In genomic region chr2:133020173-133020837, GRCm38 (mm10) we compare ENCODE assay signal across 7 mouse cellular contexts.
DNase-seq lines count a peak whose midpoint lies in the region; ATAC-seq and TF ChIP-seq lines count a peak whose summit lies in the region.

No protein-coding gene starts in this region.

- WGBS in hindbrain, postnatal 0 days: 24% methylated on average over 11 of the region's 11 CpGs
- WGBS in midbrain, embryonic 11.5 days: 25% methylated on average over 11 of the region's 11 CpGs

- ATAC-seq in hindbrain, postnatal 0 days: peak; percentile 78; the same call in 1 of the 2 replicates
- peak; percentile 90 for ATAC-seq in midbrain, embryonic 11.5 days (ENCODE audit: low FRiP score)

- intact Hi-C loops in left cerebral cortex, postnatal 10 days (cut with DNase I): no loop called here

- no peak overlapping the region for H3K4me2 ChIP-seq in hindbrain, postnatal 0 days (ENCODE audit: low read depth, low read length)
- H3K4me2 ChIP-seq in midbrain, embryonic 11.5 days: 0 out of 2 replicates have a peak overlapping the region, but pooled peaks have one; percentile 11

- no peak overlapping the region for H3K4me3 ChIP-seq in hindbrain, postnatal 0 days (ENCODE audit: low read length)
- H3K4me3 ChIP-seq in midbrain, embryonic 11.5 days (ENCODE audit: low read depth, low read length): no peak overlapping the region

- peak; percentile 94 for TF ChIP-seq CTCF in hindbrain, postnatal 0 days (IDR thresholded peaks at IDR 0.05; ENCODE audit: low read depth)

- H3K9ac ChIP-seq in hindbrain, postnatal 0 days (replicated peaks; ENCODE audit: low read length): no peak overlapping the region
- no peak overlapping the region for H3K9ac ChIP-seq in midbrain, embryonic 11.5 days (ENCODE audit: low read length)

- H3K9me3 ChIP-seq in hindbrain, postnatal 0 days (ENCODE audit: low read length): no peaks in the 10 kb centered on the region
- H3K9me3 ChIP-seq in midbrain, embryonic 11.5 days (ENCODE audit: control insufficient read depth, low read length): no peaks in the 10 kb centered on the region

- peak; percentile 55 for DNase-seq in adipocyte (ENCODE audit: low spot score)
- DNase-seq in cerebellum, adult 9-11 months: peak; percentile 7
- peak; percentile 31 to 78 for DNase-seq in frontal cortex, postnatal 14 days (ENCODE audit: low spot score in 2 of 2)
- DNase-seq in hindbrain, postnatal 0 days (ENCODE audit: low spot score): peak; percentile 93
- peak; percentile 72 to 76 for DNase-seq in left cerebral cortex, postnatal 10 days (ENCODE audit: extremely low spot score in 1 of 2, low spot score in 2 of 2)
- peak; percentile 97 for DNase-seq in midbrain, embryonic 11.5 days (ENCODE audit: low spot score, missing footprints)
- peak; percentile 27 for DNase-seq in spleen, adult 12 weeks (ENCODE audit: low spot score)

- no peak overlapping the region for H3K27ac ChIP-seq in hindbrain, postnatal 0 days
- no peak overlapping the region for H3K27ac ChIP-seq in midbrain, embryonic 11.5 days (ENCODE audit: low read depth, low read length)

- no peaks in the 10 kb centered on the region for H3K36me3 ChIP-seq in hindbrain, postnatal 0 days (ENCODE audit: insufficient read depth, low read length)
- H3K36me3 ChIP-seq in midbrain, embryonic 11.5 days (ENCODE audit: control insufficient read depth, insufficient read depth, low read length): no peaks in the 10 kb centered on the region

- H3K27me3 ChIP-seq in hindbrain, postnatal 0 days (ENCODE audit: insufficient read depth, low read length): no peaks in the 10 kb centered on the region
- H3K27me3 ChIP-seq in midbrain, embryonic 11.5 days (ENCODE audit: control insufficient read depth, insufficient read depth, low read length): no peaks in the 10 kb centered on the region

- H3K4me1 ChIP-seq in hindbrain, postnatal 0 days (ENCODE audit: insufficient read depth, low read length): no peaks in the 10 kb centered on the region
- no peaks in the 10 kb centered on the region for H3K4me1 ChIP-seq in midbrain, embryonic 11.5 days (ENCODE audit: control insufficient read depth, insufficient read depth, low read length)

Comparison
In these comparisons a context has a peak if more than half of its experiments do, and no peak if none do; other contexts are left out.
1. DNase-seq: peak in every context shown above with its lines; median percentile 97 in midbrain, embryonic 11.5 days; 93 in hindbrain, postnatal 0 days; 74 in left cerebral cortex, postnatal 10 days; 55 in adipocyte; 54 in frontal cortex, postnatal 14 days; 27 in spleen, adult 12 weeks; 7 in cerebellum, adult 9-11 months.